In genomic region chr11:100413541-100413940, GRCm38 (mm10) we compare ENCODE assay signal across 8 mouse cellular contexts. TPM values are rescaled to one million over a fixed set of nuclear protein-coding genes. Genes with fewer than 3 reads are reported as not detected.
DNase-seq lines count a peak whose midpoint lies in the region; ATAC-seq and TF ChIP-seq lines count a peak whose summit lies in the region.

No protein-coding gene starts in this region.

- H3K27me3 ChIP-seq in spleen, adult 2 months (ENCODE audit: control insufficient read depth, insufficient read depth, low read length) = peaks cover 12% of the 10 kb centered on the region
- H3K27me3 ChIP-seq in liver, embryonic 12.5 days (replicated peaks) = peaks cover 67% of the 10 kb centered on the region

- peak overlapping the region; percentile 78 for H3K4me2 ChIP-seq in liver, embryonic 12.5 days

- ATAC-seq in liver, embryonic 12.5 days = no peak

- peaks cover 2% of the 10 kb centered on the region; the same call in 1 of the 2 replicates for H3K4me1 ChIP-seq in spleen, adult 2 months (ENCODE audit: control insufficient read depth, insufficient read depth, insufficient read length)
- peaks cover 34% of the 10 kb centered on the region for H3K4me1 ChIP-seq in liver, embryonic 12.5 days

- WGBS in spleen, adult 2 months = 90% methylated on average over 11 of the region's 11 CpGs
- WGBS in liver, embryonic 12.5 days (ENCODE audit: insufficient replicate concordance) = 70% methylated on average over 11 of the region's 11 CpGs

- no peak for TF ChIP-seq CTCF in spleen, adult 2 months (IDR thresholded peaks at IDR 0.05; ENCODE audit: extremely low read depth, insufficient read depth, insufficient read length, insufficient replicate concordance)

- TF ChIP-seq POLR2A in spleen, adult 2 months (IDR thresholded peaks at IDR 0.05; ENCODE audit: low read depth, low read length) = no peak

- H3K27ac ChIP-seq in spleen, adult 2 months (ENCODE audit: insufficient read depth, low read length) = no peak overlapping the region
- H3K27ac ChIP-seq in liver, embryonic 12.5 days = no peak overlapping the region

- peak overlapping the region; percentile 57; the same call in 1 of the 2 replicates for H3K4me3 ChIP-seq in spleen, adult 2 months (ENCODE audit: extremely low read depth, insufficient read depth, insufficient read length)
- peak overlapping the region; percentile 60 for H3K4me3 ChIP-seq in liver, embryonic 12.5 days

- peak overlapping the region; percentile 49 for H3K9ac ChIP-seq in liver, embryonic 12.5 days

- no peaks in the 10 kb centered on the region for H3K36me3 ChIP-seq in spleen, adult 2 months (ENCODE audit: control insufficient read depth, insufficient read depth, low read length)
- peaks cover 6% of the 10 kb centered on the region; the same call in 1 of the 2 replicates for H3K36me3 ChIP-seq in liver, embryonic 12.5 days

- no peaks in the 10 kb centered on the region for H3K9me3 ChIP-seq in liver, embryonic 12.5 days (replicated peaks)

- DNase-seq in embryo, embryonic 9.5 days (ENCODE audit: extremely low spot score) = peak; percentile 12
- DNase-seq in embryo, embryonic 10.5 days (ENCODE audit: low spot score) = no peak
- no peak for DNase-seq in spleen, adult 2 months (ENCODE audit: low read depth in 1 of 2, low spot score in 2 of 2)
- DNase-seq in spleen, postnatal 36 days (ENCODE audit: low spot score in 2 of 2) = no peak
- DNase-seq in adipocyte (ENCODE audit: low spot score) = no peak
- no peak for DNase-seq in right cerebral cortex, postnatal 10 days (ENCODE audit: low spot score in 2 of 2)
- DNase-seq in frontal cortex, postnatal 14 days (ENCODE audit: low spot score in 2 of 2) = no peak

RNA-seq across cellular contexts. Expression of gene P3h4, which starts 1.1 kb away (rescaled TPM):
- polyA plus RNA-seq in spleen, adult 2 months (2012; rRNA removed) = 6.7 and 11.1 TPM in 2 replicates
- 11.0 and 11.2 TPM in 2 replicates for polyA plus RNA-seq in liver, embryonic 12.5 days (2016; fragmentation: Nextera tagmentation; extraction: Ambion mirVana)

RNA-seq across cellular contexts. Expression of gene Fkbp10, which starts 2.0 kb away (rescaled TPM):
- polyA plus RNA-seq in spleen, adult 2 months (2012; rRNA removed) = 14.9 and 16.7 TPM in 2 replicates
- 20.1 and 23.8 TPM in 2 replicates for polyA plus RNA-seq in liver, embryonic 12.5 days (2016; fragmentation: Nextera tagmentation; extraction: Ambion mirVana)

RNA-seq across cellular contexts. Expression of gene Jup, which starts 16.0 kb away (rescaled TPM):
- 84.5 and 91.6 TPM in 2 replicates for polyA plus RNA-seq in spleen, adult 2 months (2012; rRNA removed)
- polyA plus RNA-seq in liver, embryonic 12.5 days (2016; fragmentation: Nextera tagmentation; extraction: Ambion mirVana) = 23.9 and 24.3 TPM in 2 replicates

RNA-seq across cellular contexts. Expression of gene Nt5c3b, which starts 28.1 kb away (rescaled TPM):
- 28.8 and 40.8 TPM in 2 replicates for polyA plus RNA-seq in spleen, adult 2 months (2012; rRNA removed)
- 38.3 and 38.6 TPM in 2 replicates for polyA plus RNA-seq in liver, embryonic 12.5 days (2016; fragmentation: Nextera tagmentation; extraction: Ambion mirVana)

RNA-seq across cellular contexts. Expression of gene Klhl10, which starts 28.2 kb away (rescaled TPM):
- polyA plus RNA-seq in spleen, adult 2 months (2012; rRNA removed) = 0.18 and 0.27 TPM in 2 replicates
- 0.12 and 0.32 TPM in 2 replicates for polyA plus RNA-seq in liver, embryonic 12.5 days (2016; fragmentation: Nextera tagmentation; extraction: Ambion mirVana)
